Mouse (Mus musculus) megakaryocyte, embryonic 14.5 days (primary cell): Measurements from ENCODE around the gene Plekha1.

Experiments
- FLI1 ChIP-seq: IDR thresholded peaks from 2 replicates; pipeline ENCODE4 v1.6.1; 2012; ENCODE audit warnings: low read length, inconsistent platforms, mixed read lengths
- GATA1 ChIP-seq: IDR thresholded peaks from 3 replicates; pipeline ENCODE4 v1.6.1; 2012; ENCODE audit warnings: mixed read lengths, low read length, inconsistent platforms, borderline replicate concordance

GRCm38 (mm10) chr7:130897201-130897600 lies 31.6 kb downstream of the Plekha1 start:
- TF ChIP-seq FLI1 (no peak), GATA1 (no peak)
